Mouse (Mus musculus) heart, adult 2 months (tissue): ENCODE measurements around the gene Mitf. TPM values are rescaled to one million over a fixed set of nuclear protein-coding genes. Genes with fewer than 3 reads are reported as not detected.

Source experiments
- DNase-seq, 2 experiments: peaks; one replicate each; pipeline ENCODE4 v3.0.0; 2021
- H3K27ac ChIP-seq: fragments of 200-600 bp; 2 replicates; pipeline ENCODE4 v1.8.1; 2022
- H3K27me3 ChIP-seq: fragments of 200-500 bp; 2 replicates; pipeline ENCODE4 v1.6.1; 2012; ENCODE audit warnings: mild to moderate bottlenecking, low read length, inconsistent platforms, mixed read lengths; ENCODE audit not compliant: control insufficient read depth, insufficient read depth
- H3K36me3 ChIP-seq: fragments of 200-500 bp; 2 replicates; pipeline ENCODE4 v1.6.1; 2012; ENCODE audit warnings: low read length, inconsistent platforms; ENCODE audit not compliant: control insufficient read depth, insufficient read depth
- H3K4me1 ChIP-seq: fragments of 200-500 bp; 2 replicates; pipeline ENCODE4 v1.6.1; 2011; ENCODE audit warnings: low read length; ENCODE audit not compliant: control insufficient read depth, insufficient read depth
- H3K4me3 ChIP-seq: fragments of 200-600 bp; 2 replicates; pipeline ENCODE4 v1.8.1; 2022
- H3K79me2 ChIP-seq: fragments of 200-500 bp; replicated peaks from 2 replicates; pipeline ENCODE4 v1.6.1; 2012; ENCODE audit warnings: mild to moderate bottlenecking, inconsistent platforms, low read length, moderate library complexity, mixed read lengths; ENCODE audit not compliant: control insufficient read depth, insufficient read depth
- H3K9ac ChIP-seq: fragments of 200-500 bp; 2 replicates; pipeline ENCODE4 v1.6.1; 2012; ENCODE audit warnings: low read depth, mild to moderate bottlenecking, control low read depth, inconsistent platforms, low read length, mixed read lengths
- CTCF ChIP-seq: fragments of 200-600 bp; IDR thresholded peaks from 2 replicates; pipeline ENCODE4 v1.8.1; 2022; ENCODE audit warnings: antibody characterized with exemption, mild to moderate bottlenecking, moderate library complexity
- EP300 ChIP-seq: fragments of 200-500 bp; IDR thresholded peaks from 2 replicates; pipeline ENCODE4 v1.6.1; 2011; ENCODE audit warnings: low read depth, low read length, control low read depth; ENCODE audit not compliant: insufficient read depth
- POLR2A ChIP-seq: fragments of 200-500 bp; IDR thresholded peaks from 2 replicates; pipeline ENCODE4 v1.6.1; 2011; ENCODE audit warnings: mild to moderate bottlenecking, low read depth, low read length, control low read depth; ENCODE audit not compliant: insufficient read depth
- WGBS: fragments of 180-500 bp; shearing (Covaris S2); methylation state at CpG from one replicate; pipeline ENCODE4 v1.1.7; 2018; 5-methylcytosine and 5-hydroxymethylcytosine counted together
- intact Hi-C: fragments of 180-260 bp; cut with DNase I; formaldehyde crosslinking; loops from one replicate; pipeline ENCODE4 v1.15.1; 2025
- polyA plus RNA-seq: library from polyadenylated mRNA; depleted of rRNA; stranded (reverse); fragments of >200 nt; gene quantifications from 2 replicates; pipeline ENCODE4 v1.2.3, GENCODE M21; 2012
- total RNA-seq, 2 experiments: library from RNA; stranded (reverse); gene quantifications; 2 replicates each; pipeline ENCODE4 v1.2.3; 2021

Mitf gene
- total and polyA plus RNA-seq, 3 experiments: 23.4 to 68.3 (median 50.6) TPM

DNA sequence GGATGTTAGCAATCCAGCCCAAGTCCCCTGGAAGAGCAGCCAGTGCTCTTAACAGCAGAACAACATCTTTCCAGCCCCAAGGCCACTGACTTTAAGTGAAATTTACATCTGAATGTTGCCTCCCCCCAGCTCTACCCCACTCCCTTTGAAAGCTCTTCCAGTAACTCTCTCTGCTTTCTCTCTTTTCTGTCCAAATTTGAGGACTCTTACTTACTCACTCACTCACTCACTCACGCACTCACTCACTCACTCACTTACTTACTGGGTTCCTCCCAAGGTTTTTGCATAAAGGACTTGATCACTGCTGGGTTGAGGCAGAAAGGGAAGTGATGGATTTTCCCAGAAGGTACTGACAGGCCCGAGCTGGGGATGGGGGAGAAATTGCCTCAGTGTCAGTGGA lies 154.9 kb downstream of the Mitf start:
- peaks cover 4% of the 10 kb centered on the region; the same call in 1 of the 2 replicates for H3K79me2 ChIP-seq
- no peaks in the 10 kb centered on the region for H3K27me3 ChIP-seq
- WGBS: 54% methylated on average over 2 of the region's 2 CpGs
- TF ChIP-seq EP300 (no peak), CTCF (no peak), POLR2A (no peak)
- intact Hi-C loops: no loop called here
- no peak overlapping the region for H3K27ac ChIP-seq
- DNase-seq: no peak
- no peak overlapping the region for H3K4me3 ChIP-seq
- H3K9ac ChIP-seq: no peak overlapping the region
- H3K4me1 ChIP-seq: peaks cover 3% of the 10 kb centered on the region; the same call in 1 of the 2 replicates
- H3K36me3 ChIP-seq: no peaks in the 10 kb centered on the region; the same call in 1 of the 2 replicates

DNA sequence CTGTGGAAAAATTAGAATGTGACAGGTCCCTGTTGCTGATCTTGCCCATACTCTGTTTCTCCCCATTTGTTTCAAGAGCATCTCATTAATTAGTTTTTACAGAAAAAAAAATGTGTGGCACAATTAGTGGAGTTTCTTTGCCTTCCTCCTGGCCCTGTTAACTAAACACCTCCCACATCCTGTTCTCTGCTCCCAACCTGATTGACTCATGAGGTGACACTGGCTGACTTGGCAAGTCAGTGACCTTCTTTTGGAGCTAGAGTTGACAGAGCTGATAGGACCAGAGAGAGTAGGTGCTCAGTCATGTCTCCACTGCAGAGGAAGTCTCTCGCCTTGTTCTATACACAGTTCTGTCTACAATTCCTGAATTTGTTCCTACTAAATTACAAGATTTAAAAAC lies 155.5 kb downstream of the Mitf start:
- intact Hi-C loops: no loop called here
- Histone ChIP-seq H3K27me3 (no peaks in the 10 kb centered on the region), H3K9ac (no peak overlapping the region), H3K4me1 (peaks cover 3% of the 10 kb centered on the region; the same call in 1 of the 2 replicates), H3K79me2 (peaks cover 4% of the 10 kb centered on the region; the same call in 1 of the 2 replicates), H3K27ac (no peak overlapping the region), H3K36me3 (no peaks in the 10 kb centered on the region; the same call in 1 of the 2 replicates), H3K4me3 (no peak overlapping the region)
- no peak for TF ChIP-seq POLR2A
- TF ChIP-seq EP300: 0 out of 2 replicates have a peak, but pooled peaks have one; percentile 10
- no peak for DNase-seq
- WGBS: 35% methylated on average over 1 of the region's 1 CpGs

DNA sequence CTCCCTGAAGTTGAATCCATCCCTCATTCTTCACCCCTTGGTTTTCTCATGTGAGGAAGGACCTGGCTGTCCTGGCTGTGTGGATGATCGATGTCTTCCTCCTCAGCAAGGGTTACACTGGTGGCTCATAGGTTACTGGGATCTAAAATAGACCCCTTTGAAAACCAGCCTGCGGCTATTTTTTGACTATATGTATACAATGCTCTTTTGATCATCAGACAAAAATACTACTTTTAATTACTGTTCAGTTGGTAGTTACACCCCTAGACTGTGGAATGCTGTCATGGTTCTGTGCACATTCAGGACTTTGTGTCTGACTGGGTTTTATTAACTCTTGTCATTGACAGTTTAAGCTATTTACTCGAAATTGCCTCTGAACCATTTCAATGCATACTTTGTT lies 157.9 kb downstream of the Mitf start:
- TF ChIP-seq POLR2A: no peak
- no peak for TF ChIP-seq CTCF
- no peak for TF ChIP-seq EP300
- Histone ChIP-seq H3K79me2 (peaks cover 3% of the 10 kb centered on the region; the same call in 1 of the 2 replicates), H3K4me3 (no peak overlapping the region), H3K27me3 (no peaks in the 10 kb centered on the region), H3K9ac (no peak overlapping the region), H3K4me1 (peaks cover 3% of the 10 kb centered on the region; the same call in 1 of the 2 replicates), H3K36me3 (no peaks in the 10 kb centered on the region; the same call in 1 of the 2 replicates), H3K27ac (no peak overlapping the region)
- DNase-seq: no peak
- intact Hi-C loops: no loop called here
- WGBS: 71% methylated on average over 3 of the region's 3 CpGs

DNA sequence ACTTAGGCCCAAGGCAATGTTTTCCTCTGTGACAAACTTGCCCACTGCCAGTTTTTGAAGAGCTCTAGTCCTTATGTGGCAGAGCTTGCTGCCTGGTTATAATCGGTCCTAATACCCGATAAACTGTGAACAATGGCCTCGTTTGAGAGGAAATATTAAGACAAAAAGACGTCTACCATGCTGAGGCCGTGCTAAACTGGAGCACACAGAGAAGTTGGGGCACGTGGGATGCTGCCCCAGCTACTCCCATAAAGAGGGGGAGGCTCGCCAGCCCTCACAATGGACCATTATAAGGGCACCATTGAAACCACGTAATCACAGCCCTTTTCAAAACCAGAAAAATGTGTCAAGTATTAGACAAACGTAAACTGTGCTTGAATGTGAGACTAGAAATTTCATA lies 174.8 kb downstream of the Mitf start:
- Histone ChIP-seq H3K36me3 (peaks cover 2% of the 10 kb centered on the region; the same call in 1 of the 2 replicates), H3K4me3 (no peak overlapping the region), H3K79me2 (peaks cover 2% of the 10 kb centered on the region; the same call in 1 of the 2 replicates), H3K27ac (no peak overlapping the region), H3K4me1 (peaks cover 3% of the 10 kb centered on the region), H3K27me3 (no peaks in the 10 kb centered on the region), H3K9ac (no peak overlapping the region)
- TF ChIP-seq CTCF (no peak), POLR2A (no peak), EP300 (no peak)
- intact Hi-C loops: no loop called here
- WGBS: 68% methylated on average over 9 of the region's 9 CpGs
- DNase-seq: no peak

DNA sequence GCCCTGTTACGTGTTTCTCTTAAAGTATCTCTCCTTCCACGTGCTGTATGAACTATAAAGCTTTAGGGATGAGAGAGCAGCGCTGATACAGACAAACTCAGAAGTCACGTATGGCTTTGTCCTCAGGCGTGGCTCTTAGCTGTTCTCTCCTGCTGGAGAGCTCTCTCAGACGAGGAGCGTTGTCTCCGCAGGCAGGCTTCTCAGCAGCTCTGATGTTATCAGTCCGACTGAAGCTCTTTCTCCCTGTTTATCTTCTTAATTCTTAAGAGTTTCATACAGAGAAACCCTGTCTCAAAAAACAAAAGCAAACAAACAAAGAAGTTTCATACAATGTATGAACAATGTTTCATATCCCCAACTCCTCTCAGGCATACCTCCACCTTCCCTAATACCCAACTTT lies 178.8 kb downstream of the Mitf start:
- intact Hi-C loops: no loop called here
- Histone ChIP-seq H3K27ac (no peak overlapping the region), H3K36me3 (no peaks in the 10 kb centered on the region), H3K4me1 (peaks cover 3% of the 10 kb centered on the region; the same call in 1 of the 2 replicates), H3K9ac (no peak overlapping the region), H3K27me3 (no peaks in the 10 kb centered on the region), H3K4me3 (no peak overlapping the region), H3K79me2 (no peaks in the 10 kb centered on the region; the same call in 1 of the 2 replicates)
- DNase-seq: no peak
- TF ChIP-seq EP300 (no peak), CTCF (no peak), POLR2A (no peak)
- 47% methylated on average over 9 of the region's 9 CpGs for WGBS

DNA sequence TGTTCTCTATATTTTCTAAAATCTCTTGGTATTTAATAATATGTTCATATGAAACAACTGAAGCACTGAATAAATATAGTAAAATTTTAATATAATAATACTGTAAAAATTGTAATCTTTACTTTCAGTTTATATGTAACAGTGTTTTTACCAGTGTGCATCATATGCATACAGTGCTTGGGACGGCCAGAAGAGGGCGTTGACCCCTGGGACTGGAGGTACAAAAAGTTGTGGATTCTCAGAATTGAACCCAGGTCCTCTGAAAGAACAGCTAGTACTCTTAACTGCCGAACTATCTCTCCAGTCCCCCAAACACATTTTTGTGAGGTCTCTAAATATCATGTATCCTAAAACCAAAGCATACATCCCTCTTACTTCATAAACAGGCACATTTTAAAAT lies 179.6 kb downstream of the Mitf start:
- intact Hi-C loops: no loop called here
- no peak overlapping the region for H3K27ac ChIP-seq
- H3K4me1 ChIP-seq: peaks cover 3% of the 10 kb centered on the region; the same call in 1 of the 2 replicates
- H3K27me3 ChIP-seq: no peaks in the 10 kb centered on the region
- no peaks in the 10 kb centered on the region for H3K36me3 ChIP-seq
- H3K79me2 ChIP-seq: no peaks in the 10 kb centered on the region; the same call in 1 of the 2 replicates
- H3K9ac ChIP-seq: no peak overlapping the region
- no peak overlapping the region for H3K4me3 ChIP-seq
- TF ChIP-seq EP300: no peak
- TF ChIP-seq CTCF: no peak
- TF ChIP-seq POLR2A: no peak
- WGBS: 88% methylated on average over 3 of the region's 3 CpGs
- DNase-seq: no peak
